Mouse (Mus musculus): ENCODE measurements at regions not wholly inside any gene's neighbourhood (a gene's known extent, or its start where the extent isn't known, plus 50 kb on each side); places are given as distances from the start of the nearest gene placed in this dataset.

GRCm38 (mm10) chr16:29847059-29847458, 217.1 kb upstream of the Hes1 start:
- TF ChIP-seq POLR2A (IDR thresholded peaks at IDR 0.05; ENCODE audit: insufficient read depth, low read depth, low read length) (no peak), CTCF (IDR thresholded peaks at IDR 0.05; ENCODE audit: insufficient read depth, low read depth, low read length) (no peak)
